Mouse (Mus musculus) limb, embryonic 12.5 days (tissue): ENCODE results near the gene H1foo. TPM values are rescaled to one million over a fixed set of nuclear protein-coding genes. Genes with fewer than 3 reads are reported as not detected.

Source experiments
- ATAC-seq: fragments of 200-750 bp; cut with Nextera tagmentation; 2 replicates; pipeline ENCODE4 v1.8.0; 2017; ENCODE audit warnings: low read depth, moderate TSS enrichment; ENCODE audit not compliant: insufficient number of reproducible peaks, insufficient read depth, low FRiP score, low TSS enrichment
- H3K27ac ChIP-seq: fragments of 300-500 bp; sonication (generic); 2 replicates; pipeline ENCODE4 v1.5.1; 2016; ENCODE audit warnings: mild to moderate bottlenecking, moderate library complexity
- H3K27me3 ChIP-seq: fragments of 300-500 bp; sonication (generic); 2 replicates; pipeline ENCODE4 v1.6.1; 2016; ENCODE audit warnings: mild to moderate bottlenecking, moderate library complexity
- H3K36me3 ChIP-seq: fragments of 300-500 bp; sonication (generic); 2 replicates; pipeline ENCODE4 v1.6.1; 2016; ENCODE audit warnings: mild to moderate bottlenecking, moderate library complexity
- H3K4me1 ChIP-seq: fragments of 300-500 bp; sonication (generic); replicated peaks from 2 replicates; pipeline ENCODE4 v1.6.1; 2016
- H3K4me2 ChIP-seq: fragments of 300-500 bp; sonication (generic); 2 replicates; pipeline ENCODE4 v1.6.1; 2016; ENCODE audit warnings: mild to moderate bottlenecking, moderate library complexity
- H3K4me3 ChIP-seq: fragments of 300-500 bp; sonication (generic); replicated peaks from 2 replicates; pipeline ENCODE4 v1.5.1; 2016; ENCODE audit warnings: mild to moderate bottlenecking
- H3K9ac ChIP-seq: fragments of 300-500 bp; sonication (generic); replicated peaks from 2 replicates; pipeline ENCODE4 v1.6.1; 2016; ENCODE audit warnings: mild to moderate bottlenecking, moderate library complexity
- H3K9me3 ChIP-seq: fragments of 300-500 bp; sonication (generic); 2 replicates; pipeline ENCODE4 v1.6.1; 2016; ENCODE audit warnings: mild to moderate bottlenecking, moderate library complexity
- WGBS: fragments of 180-500 bp; shearing (Covaris S2); methylation state at CpG from one replicate; pipeline ENCODE4 v1.1.7; 2016; 5-methylcytosine and 5-hydroxymethylcytosine counted together
- polyA plus RNA-seq: library from polyadenylated mRNA; unstranded; fragments of >200 nt; fragmentation: Nextera tagmentation; extraction: Ambion mirVana; gene quantifications from 2 replicates; pipeline ENCODE4 v1.2.1, GENCODE M21; 2016

H1foo gene
- not detected in 2 replicates for polyA plus RNA-seq

- Histone ChIP-seq H3K4me2 (no peak within 1 kb of the TSS), H3K27me3 (0 out of 2 replicates have a peak, but pooled peaks cover 5% of the 10 kb centered on the region), H3K4me1 (peaks cover 9% of the 10 kb centered on the region; the same call in 1 of the 2 replicates), H3K4me3 (no peak within 1 kb of the TSS), H3K9me3 (no peaks in the 10 kb centered on the region), H3K9ac (no peak within 1 kb of the TSS), H3K27ac (no peak within 1 kb of the TSS), H3K36me3 (no peaks in the 10 kb centered on the region)
- 77% methylated on average over 5 of the region's 5 CpGs for WGBS
- no peak for ATAC-seq
These were observed at the start of gene H1foo for GRCm38 (mm10) chr6:115944638-115945037. TSS of gene H1foo (plus strand) at chr6:115944938.

GRCm38 (mm10) chr6:115896346-115896745 is 48.4 kb upstream of the H1foo start:
- no peak for ATAC-seq
- 78% methylated on average over 1 of the region's 1 CpGs for WGBS
- no peaks in the 10 kb centered on the region for H3K27me3 ChIP-seq
- no peak overlapping the region for H3K4me3 ChIP-seq
- H3K4me1 ChIP-seq = peaks cover 6% of the 10 kb centered on the region
- no peak overlapping the region for H3K4me2 ChIP-seq
- no peaks in the 10 kb centered on the region for H3K9me3 ChIP-seq
- peaks cover 65% of the 10 kb centered on the region for H3K36me3 ChIP-seq
- H3K27ac ChIP-seq = no peak overlapping the region
- H3K9ac ChIP-seq = no peak overlapping the region

- 77% methylated on average over 4 of the region's 4 CpGs for WGBS
- Histone ChIP-seq H3K27ac (no peak overlapping the region), H3K9me3 (no peaks in the 10 kb centered on the region), H3K9ac (no peak overlapping the region), H3K4me2 (no peak overlapping the region), H3K4me1 (peaks cover 6% of the 10 kb centered on the region; the same call in 1 of the 2 replicates), H3K27me3 (no peaks in the 10 kb centered on the region), H3K4me3 (no peak overlapping the region), H3K36me3 (peaks cover 57% of the 10 kb centered on the region)
- ATAC-seq = no peak
These were observed 47.6 kb upstream of the H1foo start for GRCm38 (mm10) chr6:115897117-115897516.

GRCm38 (mm10) chr6:115897926-115898520 is 46.7 kb upstream of the H1foo start:
- ATAC-seq = no peak
- H3K27ac ChIP-seq = no peak overlapping the region

GRCm38 (mm10) chr6:115901062-115901461 is 43.7 kb upstream of the H1foo start:
- Histone ChIP-seq H3K9me3 (no peaks in the 10 kb centered on the region), H3K9ac (no peak overlapping the region), H3K27ac (no peak overlapping the region), H3K4me2 (no peak overlapping the region), H3K36me3 (peaks cover 59% of the 10 kb centered on the region), H3K4me1 (peaks cover 6% of the 10 kb centered on the region; the same call in 1 of the 2 replicates), H3K4me3 (no peak overlapping the region), H3K27me3 (no peaks in the 10 kb centered on the region)
- no peak for ATAC-seq
- WGBS = 26% methylated on average over 3 of the region's 3 CpGs

More at GRCm38 (mm10) chr6:115897926-115898520, 46.7 kb upstream of the H1foo start:
- Histone ChIP-seq H3K36me3 (peaks cover 57% of the 10 kb centered on the region), H3K4me2 (no peak overlapping the region), H3K9me3 (no peaks in the 10 kb centered on the region), H3K9ac (no peak overlapping the region), H3K4me3 (no peak overlapping the region), H3K4me1 (peaks cover 6% of the 10 kb centered on the region; the same call in 1 of the 2 replicates), H3K27me3 (no peaks in the 10 kb centered on the region)
- 48% methylated on average over 7 of the region's 7 CpGs for WGBS

- Histone ChIP-seq H3K27me3 (no peaks in the 10 kb centered on the region), H3K4me2 (no peak overlapping the region), H3K9ac (no peak overlapping the region), H3K27ac (no peak overlapping the region), H3K9me3 (no peaks in the 10 kb centered on the region), H3K4me1 (peaks cover 6% of the 10 kb centered on the region; the same call in 1 of the 2 replicates), H3K4me3 (no peak overlapping the region), H3K36me3 (peaks cover 59% of the 10 kb centered on the region)
- WGBS = 77% methylated on average over 8 of the region's 8 CpGs
- ATAC-seq = no peak
These were observed 43.2 kb upstream of the H1foo start for GRCm38 (mm10) chr6:115901489-115901931.

GRCm38 (mm10) chr6:115902545-115902944 is 42.2 kb upstream of the H1foo start:
- no peak for ATAC-seq
- no peak overlapping the region for H3K4me3 ChIP-seq

GRCm38 (mm10) chr6:115905568-115905967 is 39.2 kb upstream of the H1foo start:
- H3K27ac ChIP-seq = no peak overlapping the region
- no peak for ATAC-seq
- H3K9ac ChIP-seq = no peak overlapping the region
- 90% methylated on average over 6 of the region's 6 CpGs for WGBS
- peaks cover 63% of the 10 kb centered on the region for H3K36me3 ChIP-seq
- no peaks in the 10 kb centered on the region for H3K27me3 ChIP-seq
- H3K4me3 ChIP-seq = no peak overlapping the region
- peaks cover 6% of the 10 kb centered on the region; the same call in 1 of the 2 replicates for H3K4me1 ChIP-seq
- no peaks in the 10 kb centered on the region for H3K9me3 ChIP-seq
- H3K4me2 ChIP-seq = no peak overlapping the region

More at GRCm38 (mm10) chr6:115902545-115902944, 42.2 kb upstream of the H1foo start:
- no peaks in the 10 kb centered on the region for H3K27me3 ChIP-seq
- no peak overlapping the region for H3K9ac ChIP-seq
- 86% methylated on average over 3 of the region's 3 CpGs for WGBS
- no peak overlapping the region for H3K27ac ChIP-seq
- no peak overlapping the region for H3K4me2 ChIP-seq
- H3K4me1 ChIP-seq = peaks cover 6% of the 10 kb centered on the region; the same call in 1 of the 2 replicates
- H3K36me3 ChIP-seq = peaks cover 59% of the 10 kb centered on the region
- no peaks in the 10 kb centered on the region for H3K9me3 ChIP-seq

- Histone ChIP-seq H3K4me1 (peaks cover 4% of the 10 kb centered on the region; the same call in 1 of the 2 replicates), H3K27me3 (no peaks in the 10 kb centered on the region), H3K4me3 (no peak overlapping the region), H3K27ac (no peak overlapping the region), H3K4me2 (no peak overlapping the region), H3K9me3 (no peaks in the 10 kb centered on the region), H3K9ac (no peak overlapping the region), H3K36me3 (peaks cover 67% of the 10 kb centered on the region)
- WGBS = 87% methylated on average over 1 of the region's 1 CpGs
- no peak for ATAC-seq
These were observed 38.3 kb upstream of the H1foo start for GRCm38 (mm10) chr6:115906455-115906854.

GRCm38 (mm10) chr6:115906871-115907270 is 37.9 kb upstream of the H1foo start:
- no peak overlapping the region for H3K4me2 ChIP-seq
- H3K36me3 ChIP-seq = peaks cover 67% of the 10 kb centered on the region
- H3K9me3 ChIP-seq = no peaks in the 10 kb centered on the region
- H3K27ac ChIP-seq = no peak overlapping the region
- no peak overlapping the region for H3K9ac ChIP-seq
- ATAC-seq = no peak
- H3K4me1 ChIP-seq = peaks cover under 1% of the 10 kb centered on the region; the same call in 1 of the 2 replicates
- WGBS = 77% methylated on average over 2 of the region's 2 CpGs
- no peaks in the 10 kb centered on the region for H3K27me3 ChIP-seq
- no peak overlapping the region for H3K4me3 ChIP-seq

GRCm38 (mm10) chr6:115908421-115908982 is 36.2 kb upstream of the H1foo start:
- H3K4me1 ChIP-seq = no peaks in the 10 kb centered on the region
- peaks cover 55% of the 10 kb centered on the region for H3K36me3 ChIP-seq
- no peaks in the 10 kb centered on the region for H3K9me3 ChIP-seq
- no peak for ATAC-seq
- H3K4me2 ChIP-seq = no peak overlapping the region
- 57% methylated on average over 6 of the region's 6 CpGs for WGBS
- H3K4me3 ChIP-seq = no peak overlapping the region
- H3K27me3 ChIP-seq = no peaks in the 10 kb centered on the region
- no peak overlapping the region for H3K9ac ChIP-seq
- H3K27ac ChIP-seq = no peak overlapping the region
